Mouse (Mus musculus) brain, embryonic 14.5 days (tissue): Measurements from ENCODE around the gene Scd2.

Source experiments
- CTCF ChIP-seq: fragments of 200-500 bp; IDR thresholded peaks from 2 replicates; pipeline ENCODE4 v1.5.1; 2012; ENCODE audit warnings: inconsistent platforms, mild to moderate bottlenecking, moderate library complexity, borderline replicate concordance; ENCODE audit not compliant: insufficient read depth, insufficient read length; ENCODE audit errors: extremely low read depth
- POLR2A ChIP-seq: fragments of 200-500 bp; IDR thresholded peaks from 2 replicates; pipeline ENCODE4 v1.6.1; 2012; ENCODE audit warnings: mild to moderate bottlenecking, inconsistent platforms, borderline replicate concordance; ENCODE audit not compliant: poor library complexity, insufficient read depth, insufficient read length, severe bottlenecking; ENCODE audit errors: extremely low read depth

- TF ChIP-seq POLR2A (no peak), CTCF (no peak)
These were observed 33.0 kb upstream of the Scd2 start for GRCm38 (mm10) chr19:44260487-44260886.
